Mouse (Mus musculus) thymus, postnatal 25 days (tissue): Measurements from ENCODE around the gene Zfp213.
"Not testable (repeated sequence)": the region's sequence is repeated elsewhere in the genome, so short reads cannot be mapped to it uniquely, and the experiment has no call there.

ENCODE experiments used
- DNase-seq: peaks from one replicate; pipeline ENCODE4 v3.0.0; 2022

Gene Zfp213

GRCm38 (mm10) chr17:23563595-23564367 lies at the start of gene Zfp213:
Zfp213 (minus strand) TSS chr17:23564238.
- DNase-seq, result peak; percentile 95

- DNase-seq, result peak; percentile 90
Observed at GRCm38 (mm10) chr17:23610361-23610800, 46.3 kb upstream of the Zfp213 start.

GRCm38 (mm10) chr17:23609612-23610011 lies 45.6 kb upstream of the Zfp213 start:
- no peak for DNase-seq

- DNase-seq, result no peak
Observed at GRCm38 (mm10) chr17:23605220-23605619, 41.2 kb upstream of the Zfp213 start.

GRCm38 (mm10) chr17:23604394-23604793 lies 40.4 kb upstream of the Zfp213 start:
- DNase-seq, result no peak

- peak; percentile 55 for DNase-seq
Observed at GRCm38 (mm10) chr17:23603542-23603941, 39.5 kb upstream of the Zfp213 start.

GRCm38 (mm10) chr17:23603077-23603476 lies 39.0 kb upstream of the Zfp213 start:
- DNase-seq, result no peak

- DNase-seq, result no peak
Observed at GRCm38 (mm10) chr17:23601836-23602585, 38.0 kb upstream of the Zfp213 start.

- no peak for DNase-seq
Observed at GRCm38 (mm10) chr17:23600641-23601622, 36.9 kb upstream of the Zfp213 start, which contains the start of gene Zscan10. Zscan10 (plus strand) TSS chr17:23600856.

- DNase-seq, result no peak
Observed at GRCm38 (mm10) chr17:23599605-23600063, 35.6 kb upstream of the Zfp213 start.

- DNase-seq, result peak; percentile 93
Observed at GRCm38 (mm10) chr17:23598582-23599552, 34.8 kb upstream of the Zfp213 start, which contains the start of gene Zfp13. Zfp13 (minus strand) TSS chr17:23599487.

- DNase-seq, result not testable (repeated sequence)
Observed at GRCm38 (mm10) chr17:23595139-23595538, 31.1 kb upstream of the Zfp213 start.

GRCm38 (mm10) chr17:23592926-23593300 lies 28.9 kb upstream of the Zfp213 start:
- no peak for DNase-seq

- peak; percentile 87 for DNase-seq
Observed at GRCm38 (mm10) chr17:23592208-23592925, 28.3 kb upstream of the Zfp213 start.

- no peak for DNase-seq
Observed at GRCm38 (mm10) chr17:23587253-23587652, 23.2 kb upstream of the Zfp213 start.

- no peak for DNase-seq
Observed at GRCm38 (mm10) chr17:23585721-23586491, 21.9 kb upstream of the Zfp213 start.

- no peak for DNase-seq
Observed at GRCm38 (mm10) chr17:23584786-23585185, 20.7 kb upstream of the Zfp213 start.

- DNase-seq, result no peak
Observed at GRCm38 (mm10) chr17:23575951-23576552, 12.0 kb upstream of the Zfp213 start.

GRCm38 (mm10) chr17:23574130-23574529 lies 10.1 kb upstream of the Zfp213 start:
- no peak for DNase-seq
